Mouse (Mus musculus) cortical plate, adult 2 months (tissue): ENCODE measurements around the gene Kif6.

Source experiments
- CTCF ChIP-seq: fragments of 200-500 bp; IDR thresholded peaks from 2 replicates; pipeline ENCODE4 v1.5.1; 2011; ENCODE audit warnings: mild to moderate bottlenecking, control low read depth, low read length; ENCODE audit not compliant: insufficient read depth; ENCODE audit errors: extremely low read depth
- POLR2A ChIP-seq: fragments of 200-500 bp; IDR thresholded peaks from 2 replicates; pipeline ENCODE4 v1.6.1; 2011; ENCODE audit warnings: mild to moderate bottlenecking, low read length, control low read depth; ENCODE audit not compliant: insufficient read depth; ENCODE audit errors: extremely low read depth

DNA sequence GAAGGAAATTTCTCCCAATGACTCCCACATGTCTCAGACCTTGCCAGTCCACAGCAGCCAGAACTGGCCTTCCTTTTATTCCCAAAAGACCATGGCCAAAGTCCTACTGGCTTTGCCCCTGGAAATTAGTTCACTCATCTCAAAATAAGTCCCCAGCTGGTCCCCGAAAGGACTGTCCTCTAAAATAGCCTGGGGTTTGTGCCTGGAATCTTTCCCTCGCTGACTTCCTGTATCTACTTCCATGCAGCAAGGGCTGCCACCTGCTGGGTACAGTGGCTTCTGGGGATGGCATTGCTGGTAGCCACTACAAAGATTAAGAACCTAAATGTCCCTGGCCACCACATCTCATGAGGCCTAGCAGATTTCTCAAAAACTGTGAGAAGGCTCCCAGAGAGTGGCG lies 237.2 kb downstream of the Kif6 start:
- TF ChIP-seq CTCF (peak; percentile 53), POLR2A (no peak)
